Mouse (Mus musculus): ENCODE data around the gene Gm5662.
"Not testable (repeated sequence)": the region's sequence is repeated elsewhere in the genome, so short reads cannot be mapped to it uniquely, and the experiment has no call there.

Gene Gm5662

GRCm38 (mm10) chr12:88274400-88274799, at the start of gene Gm5662:
Gene Gm5662, minus strand, starts transcription at chr12:88274500.
- not testable (repeated sequence) for DNase-seq (ENCODE audit: low spot score)

- DNase-seq (ENCODE audit: low spot score), result not testable (repeated sequence)
Observed at GRCm38 (mm10) chr12:88323926-88324325, 49.6 kb upstream of the Gm5662 start, which contains the start of gene Gm5039. Gene Gm5039, minus strand, starts transcription at chr12:88324026.

GRCm38 (mm10) chr12:88314556-88314955, 40.3 kb upstream of the Gm5662 start:
- no peak for DNase-seq (ENCODE audit: low spot score)

GRCm38 (mm10) chr12:88297171-88297570, 22.9 kb upstream of the Gm5662 start:
- DNase-seq (ENCODE audit: low spot score), result not testable (repeated sequence)

GRCm38 (mm10) chr12:88293082-88293481, 18.8 kb upstream of the Gm5662 start:
- DNase-seq (ENCODE audit: low spot score), result not testable (repeated sequence)

- not testable (repeated sequence) for DNase-seq (ENCODE audit: low spot score)
Observed at GRCm38 (mm10) chr12:88285224-88285623, 10.9 kb upstream of the Gm5662 start.

- DNase-seq (ENCODE audit: low spot score), result no peak
Observed at GRCm38 (mm10) chr12:88257241-88257640, 17.1 kb downstream of the Gm5662 start.

GRCm38 (mm10) chr12:88255917-88256316, 18.4 kb downstream of the Gm5662 start:
- DNase-seq (ENCODE audit: low spot score), result not testable (repeated sequence)

GRCm38 (mm10) chr12:88250000-88250399, 24.3 kb downstream of the Gm5662 start, which contains the start of gene Gm8332:
Gene Gm8332, minus strand, starts transcription at chr12:88250100.
- not testable (repeated sequence) for DNase-seq (ENCODE audit: low spot score)

- not testable (repeated sequence) for DNase-seq (ENCODE audit: low spot score)
Observed at GRCm38 (mm10) chr12:88245786-88246185, 28.5 kb downstream of the Gm5662 start.

GRCm38 (mm10) chr12:88242940-88243339, 31.4 kb downstream of the Gm5662 start:
- DNase-seq (ENCODE audit: low spot score), result not testable (repeated sequence)
